Mouse (Mus musculus): ENCODE results near the gene Farp1. TPM values are rescaled to one million over a fixed set of nuclear protein-coding genes. Genes with fewer than 3 reads are reported as not detected.

The Farp1 gene
- polyA plus RNA-seq, 1 experiment: 29.2 TPM

- TF ChIP-seq CTCF (IDR thresholded peaks at IDR 0.05; ENCODE audit: low read depth, low read length): no peak
- no peak for TF ChIP-seq POLR2A (IDR thresholded peaks at IDR 0.05; ENCODE audit: insufficient read depth, low read length)
- no peak for TF ChIP-seq EP300 (IDR thresholded peaks at IDR 0.05; ENCODE audit: insufficient read depth, low read depth, low read length)
- H3K9ac ChIP-seq (ENCODE audit: low read depth, poor library complexity, severe bottlenecking): no peak overlapping the region
- H3K27me3 ChIP-seq (ENCODE audit: control insufficient read depth, insufficient read depth, low read length, poor library complexity, severe bottlenecking): no peaks in the 10 kb centered on the region
- no peak overlapping the region for H3K4me3 ChIP-seq (ENCODE audit: low read depth, low read length)
- no peaks in the 10 kb centered on the region for H3K9me3 ChIP-seq (replicated peaks; ENCODE audit: control insufficient read depth, insufficient read depth, low read length, poor library complexity, severe bottlenecking)
- no peak overlapping the region for H3K27ac ChIP-seq (ENCODE audit: insufficient read depth, low read length)
- H3K4me1 ChIP-seq (ENCODE audit: control insufficient read depth, insufficient read depth, low read length): no peaks in the 10 kb centered on the region
- H3K36me3 ChIP-seq (ENCODE audit: control insufficient read depth, insufficient read depth, low read length, poor library complexity, severe bottlenecking): no peaks in the 10 kb centered on the region
These were observed 45.7 kb downstream of the Farp1 start for GRCm38 (mm10) chr14:121080739-121081138.

DNA sequence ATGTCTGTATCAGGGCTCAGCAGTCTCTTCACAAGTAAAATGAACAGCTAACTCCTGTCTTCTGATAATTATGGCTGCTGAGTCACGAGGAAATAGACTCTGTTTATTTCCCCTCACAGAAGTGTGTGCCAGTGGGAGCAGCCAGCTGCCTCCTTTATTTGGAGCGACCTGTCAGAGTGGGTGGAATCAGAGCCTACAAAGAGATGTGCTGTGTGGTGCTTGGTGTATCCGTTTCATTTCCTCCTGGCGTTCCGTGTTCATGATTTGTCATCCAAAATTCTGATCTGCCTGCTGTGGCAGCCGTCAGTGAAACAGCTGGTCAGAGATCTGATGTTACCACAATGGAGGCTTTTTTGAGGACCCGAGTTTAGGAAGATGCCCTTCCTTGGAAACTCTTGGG, 47.3 kb downstream of the Farp1 start:
- TF ChIP-seq CTCF (IDR thresholded peaks at IDR 0.05; ENCODE audit: low read depth, low read length) (no peak), EP300 (IDR thresholded peaks at IDR 0.05; ENCODE audit: insufficient read depth, low read depth, low read length) (no peak), POLR2A (IDR thresholded peaks at IDR 0.05; ENCODE audit: insufficient read depth, low read length) (no peak)
- Histone ChIP-seq H3K27me3 (ENCODE audit: control insufficient read depth, insufficient read depth, low read length, poor library complexity, severe bottlenecking) (no peaks in the 10 kb centered on the region), H3K9ac (ENCODE audit: low read depth, poor library complexity, severe bottlenecking) (no peak overlapping the region), H3K4me3 (ENCODE audit: low read depth, low read length) (no peak overlapping the region), H3K36me3 (ENCODE audit: control insufficient read depth, insufficient read depth, low read length, poor library complexity, severe bottlenecking) (no peaks in the 10 kb centered on the region), H3K4me1 (ENCODE audit: control insufficient read depth, insufficient read depth, low read length) (no peaks in the 10 kb centered on the region), H3K27ac (ENCODE audit: insufficient read depth, low read length) (no peak overlapping the region), H3K9me3 (replicated peaks; ENCODE audit: control insufficient read depth, insufficient read depth, low read length, poor library complexity, severe bottlenecking) (no peaks in the 10 kb centered on the region)

DNA sequence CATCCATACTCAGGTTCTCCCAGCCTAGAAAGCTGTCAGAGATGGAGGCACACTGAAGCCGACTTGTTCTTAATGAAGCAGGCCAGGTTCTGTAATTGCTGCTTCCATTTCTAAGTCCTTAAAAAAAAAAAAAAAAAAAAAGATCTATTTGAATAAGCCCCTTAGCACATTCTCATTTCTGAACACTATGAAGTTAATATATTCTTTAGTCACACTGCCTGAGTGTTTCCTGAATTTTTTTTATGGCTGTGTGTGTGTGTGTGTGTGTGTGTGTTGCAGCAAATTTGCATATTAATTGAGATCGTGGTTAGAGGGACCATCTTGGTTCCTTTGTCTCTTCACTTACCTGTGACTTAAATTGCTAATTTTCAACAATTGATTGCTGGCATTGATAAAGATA, 47.8 kb downstream of the Farp1 start:
- TF ChIP-seq POLR2A (IDR thresholded peaks at IDR 0.05; ENCODE audit: insufficient read depth, low read length): no peak
- TF ChIP-seq CTCF (IDR thresholded peaks at IDR 0.05; ENCODE audit: low read depth, low read length): no peak
- no peak for TF ChIP-seq EP300 (IDR thresholded peaks at IDR 0.05; ENCODE audit: insufficient read depth, low read depth, low read length)
- no peaks in the 10 kb centered on the region for H3K36me3 ChIP-seq (ENCODE audit: control insufficient read depth, insufficient read depth, low read length, poor library complexity, severe bottlenecking)

DNA sequence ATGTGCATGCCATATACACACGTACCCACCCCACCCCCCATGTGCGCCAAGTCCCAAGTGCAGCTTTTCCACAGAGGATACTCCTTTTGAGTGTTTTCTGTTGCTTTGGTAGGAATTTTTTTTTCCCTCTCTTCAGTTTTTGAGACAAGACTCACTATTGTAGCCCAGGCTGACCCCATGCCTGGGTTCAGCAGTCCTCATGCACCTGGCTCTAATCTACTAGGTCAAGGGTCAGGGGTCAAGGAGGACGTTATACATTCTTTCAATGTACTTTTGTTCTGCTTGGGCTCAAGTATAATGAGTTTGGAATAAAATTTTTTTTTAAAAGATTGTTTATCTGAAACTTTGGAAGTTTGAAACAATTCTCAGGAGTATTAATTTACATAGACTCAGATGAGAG, 48.4 kb downstream of the Farp1 start:
- TF ChIP-seq CTCF (IDR thresholded peaks at IDR 0.05; ENCODE audit: low read depth, low read length) (no peak), POLR2A (IDR thresholded peaks at IDR 0.05; ENCODE audit: insufficient read depth, low read length) (no peak), EP300 (IDR thresholded peaks at IDR 0.05; ENCODE audit: insufficient read depth, low read depth, low read length) (no peak)
- no peak overlapping the region for H3K9ac ChIP-seq (ENCODE audit: low read depth, poor library complexity, severe bottlenecking)
- H3K27me3 ChIP-seq (ENCODE audit: control insufficient read depth, insufficient read depth, low read length, poor library complexity, severe bottlenecking): no peaks in the 10 kb centered on the region
- no peaks in the 10 kb centered on the region for H3K36me3 ChIP-seq (ENCODE audit: control insufficient read depth, insufficient read depth, low read length, poor library complexity, severe bottlenecking)
- no peak overlapping the region for H3K27ac ChIP-seq (ENCODE audit: insufficient read depth, low read length)
- H3K4me3 ChIP-seq (ENCODE audit: low read depth, low read length): no peak overlapping the region
- H3K4me1 ChIP-seq (ENCODE audit: control insufficient read depth, insufficient read depth, low read length): no peaks in the 10 kb centered on the region
- H3K9me3 ChIP-seq (replicated peaks; ENCODE audit: control insufficient read depth, insufficient read depth, low read length, poor library complexity, severe bottlenecking): no peaks in the 10 kb centered on the region

More for the DNA sequence above, 47.8 kb downstream of the Farp1 start:
- H3K27ac ChIP-seq (ENCODE audit: insufficient read depth, low read length): no peak overlapping the region
- H3K9ac ChIP-seq (ENCODE audit: low read depth, poor library complexity, severe bottlenecking): no peak overlapping the region
- no peaks in the 10 kb centered on the region for H3K9me3 ChIP-seq (replicated peaks; ENCODE audit: control insufficient read depth, insufficient read depth, low read length, poor library complexity, severe bottlenecking)
- H3K4me3 ChIP-seq (ENCODE audit: low read depth, low read length): no peak overlapping the region
- H3K4me1 ChIP-seq (ENCODE audit: control insufficient read depth, insufficient read depth, low read length): no peaks in the 10 kb centered on the region
- H3K27me3 ChIP-seq (ENCODE audit: control insufficient read depth, insufficient read depth, low read length, poor library complexity, severe bottlenecking): no peaks in the 10 kb centered on the region

- Histone ChIP-seq H3K9ac (ENCODE audit: low read depth, poor library complexity, severe bottlenecking) (no peak overlapping the region), H3K36me3 (ENCODE audit: control insufficient read depth, insufficient read depth, low read length, poor library complexity, severe bottlenecking) (no peaks in the 10 kb centered on the region), H3K27ac (ENCODE audit: insufficient read depth, low read length) (no peak overlapping the region), H3K4me3 (ENCODE audit: low read depth, low read length) (no peak overlapping the region), H3K4me1 (ENCODE audit: control insufficient read depth, insufficient read depth, low read length) (peaks cover 1% of the 10 kb centered on the region), H3K27me3 (ENCODE audit: control insufficient read depth, insufficient read depth, low read length, poor library complexity, severe bottlenecking) (no peaks in the 10 kb centered on the region), H3K9me3 (replicated peaks; ENCODE audit: control insufficient read depth, insufficient read depth, low read length, poor library complexity, severe bottlenecking) (no peaks in the 10 kb centered on the region)
- no peak for TF ChIP-seq POLR2A (IDR thresholded peaks at IDR 0.05; ENCODE audit: insufficient read depth, low read length)
- no peak for TF ChIP-seq EP300 (IDR thresholded peaks at IDR 0.05; ENCODE audit: insufficient read depth, low read depth, low read length)
- TF ChIP-seq CTCF (IDR thresholded peaks at IDR 0.05; ENCODE audit: low read depth, low read length): no peak
These were observed 57.5 kb downstream of the Farp1 start for GRCm38 (mm10) chr14:121092517-121092916.

DNA sequence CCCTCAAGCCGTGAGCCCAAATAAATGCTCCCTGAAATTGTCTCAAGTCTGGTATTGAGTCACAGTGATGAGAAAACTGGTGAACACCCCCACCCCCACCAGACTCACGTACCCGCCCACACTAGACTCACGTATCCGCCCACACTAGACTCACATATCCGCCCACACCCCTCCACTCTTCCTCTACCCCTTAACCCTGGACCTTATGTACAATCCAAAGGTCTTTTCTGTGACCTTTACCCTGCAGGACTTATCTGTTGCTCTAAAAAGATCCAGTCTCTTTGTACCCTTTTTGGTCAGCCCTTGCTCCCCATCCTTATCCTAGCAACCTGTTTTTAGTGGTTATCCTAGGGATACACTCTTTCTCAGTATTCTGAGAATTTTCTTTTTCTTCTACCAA, 58.9 kb downstream of the Farp1 start:
- no peak overlapping the region for H3K4me3 ChIP-seq (ENCODE audit: low read depth, low read length)
- H3K9me3 ChIP-seq (replicated peaks; ENCODE audit: control insufficient read depth, insufficient read depth, low read length, poor library complexity, severe bottlenecking): no peaks in the 10 kb centered on the region
- no peak overlapping the region for H3K27ac ChIP-seq (ENCODE audit: insufficient read depth, low read length)
- H3K27me3 ChIP-seq (ENCODE audit: control insufficient read depth, insufficient read depth, low read length, poor library complexity, severe bottlenecking): no peaks in the 10 kb centered on the region
- H3K9ac ChIP-seq (ENCODE audit: low read depth, poor library complexity, severe bottlenecking): no peak overlapping the region
- H3K36me3 ChIP-seq (ENCODE audit: control insufficient read depth, insufficient read depth, low read length, poor library complexity, severe bottlenecking): no peaks in the 10 kb centered on the region
- H3K4me1 ChIP-seq (ENCODE audit: control insufficient read depth, insufficient read depth, low read length): peaks cover 1% of the 10 kb centered on the region
- TF ChIP-seq POLR2A (IDR thresholded peaks at IDR 0.05; ENCODE audit: insufficient read depth, low read length) (no peak), CTCF (IDR thresholded peaks at IDR 0.05; ENCODE audit: low read depth, low read length) (no peak), EP300 (IDR thresholded peaks at IDR 0.05; ENCODE audit: insufficient read depth, low read depth, low read length) (no peak)
